Mouse (Mus musculus) midbrain, embryonic 11.5 days (tissue): ENCODE measurements around the gene Cdca3. TPM values are rescaled to one million over a fixed set of nuclear protein-coding genes. Genes with fewer than 3 reads are reported as not detected.
"Not testable (repeated sequence)": the region's sequence is repeated elsewhere in the genome, so short reads cannot be mapped to it uniquely, and the experiment has no call there.

Source experiments
- ATAC-seq: fragments of 200-750 bp; cut with Nextera tagmentation; 2 replicates; pipeline ENCODE4 v1.8.0; 2017; ENCODE audit warnings: moderate TSS enrichment, moderate library complexity; ENCODE audit not compliant: low FRiP score
- DNase-seq: peaks from one replicate; pipeline ENCODE4 v3.0.0; 2015; ENCODE audit warnings: low spot score; ENCODE audit errors: missing footprints
- H3K27ac ChIP-seq: fragments of 300-500 bp; sonication (generic); 2 replicates; pipeline ENCODE4 v1.5.1; 2014; ENCODE audit warnings: low read depth, low read length
- H3K27me3 ChIP-seq: fragments of 300-500 bp; sonication (generic); 2 replicates; pipeline ENCODE4 v1.6.1; 2014; ENCODE audit warnings: mild to moderate bottlenecking, low read length, moderate library complexity, mixed read lengths; ENCODE audit not compliant: control insufficient read depth, insufficient read depth
- H3K36me3 ChIP-seq: fragments of 300-500 bp; sonication (generic); 2 replicates; pipeline ENCODE4 v1.6.1; 2014; ENCODE audit warnings: mild to moderate bottlenecking, low read length, moderate library complexity, mixed read lengths; ENCODE audit not compliant: control insufficient read depth, insufficient read depth
- H3K4me1 ChIP-seq: fragments of 300-500 bp; sonication (generic); 2 replicates; pipeline ENCODE4 v1.6.1; 2014; ENCODE audit warnings: low read length; ENCODE audit not compliant: control insufficient read depth, insufficient read depth
- H3K4me2 ChIP-seq: fragments of 300-500 bp; sonication (generic); 2 replicates; pipeline ENCODE4 v1.6.1; 2014; ENCODE audit warnings: mild to moderate bottlenecking, moderate library complexity
- H3K4me3 ChIP-seq: fragments of 300-500 bp; sonication (generic); 2 replicates; pipeline ENCODE4 v1.5.1; 2014; ENCODE audit warnings: low read depth, low read length
- H3K9ac ChIP-seq: fragments of 300-500 bp; sonication (generic); 2 replicates; pipeline ENCODE4 v1.6.1; 2014; ENCODE audit warnings: low read length
- H3K9me3 ChIP-seq: fragments of 300-500 bp; sonication (generic); 2 replicates; pipeline ENCODE4 v1.6.1; 2016; ENCODE audit warnings: low read length; ENCODE audit not compliant: control insufficient read depth
- WGBS: fragments of 180-500 bp; shearing (Covaris S2); extraction: QIAGEN DNeasy Blood & Tissue Kit; methylation state at CpG from one replicate; pipeline ENCODE4 v1.1.7; 2014; 5-methylcytosine and 5-hydroxymethylcytosine counted together
- polyA plus RNA-seq: library from polyadenylated mRNA; unstranded; fragments of >200 nt; fragmentation: Nextera tagmentation; extraction: Ambion mirVana; gene quantifications from 2 replicates; pipeline ENCODE4 v1.2.1, GENCODE M21; 2014

The Cdca3 gene
- polyA plus RNA-seq, 1 experiment from 2014 or later, result 244 TPM

- ATAC-seq (no peak), DNase-seq (no peak)
- Histone ChIP-seq H3K4me2 (peak overlapping the region; percentile 95), H3K4me3 (peak overlapping the region; percentile 54; the same call in 1 of the 2 replicates), H3K36me3 (peaks cover 9% of the 10 kb centered on the region), H3K4me1 (peaks cover 29% of the 10 kb centered on the region), H3K27me3 (no peaks in the 10 kb centered on the region), H3K9me3 (no peaks in the 10 kb centered on the region), H3K9ac (no peak overlapping the region), H3K27ac (no peak overlapping the region)
- 90% methylated on average over 6 of the region's 6 CpGs for WGBS
Observed at GRCm38 (mm10) chr6:124807986-124808357, 21.4 kb upstream of the Cdca3 start.

GRCm38 (mm10) chr6:124808358-124809012, 20.9 kb upstream of the Cdca3 start, which contains the start of gene Spsb2:
Gene Spsb2, plus strand, starts transcription at chr6:124808661.
- Histone ChIP-seq H3K4me1 (peaks cover 30% of the 10 kb centered on the region), H3K4me3 (peak within 1 kb of the TSS; percentile 54), H3K27ac (peak within 1 kb of the TSS; percentile 73), H3K4me2 (peak within 1 kb of the TSS; percentile 95), H3K9ac (peak within 1 kb of the TSS; percentile 69), H3K36me3 (peaks cover 9% of the 10 kb centered on the region), H3K9me3 (no peaks in the 10 kb centered on the region), H3K27me3 (no peaks in the 10 kb centered on the region)
- ATAC-seq (peak; percentile 61), DNase-seq (peak; percentile 96)
- 3% methylated on average over 29 of the region's 29 CpGs for WGBS

GRCm38 (mm10) chr6:124809052-124809774, 20.1 kb upstream of the Cdca3 start:
- Histone ChIP-seq H3K4me3 (peak overlapping the region; percentile 54), H3K4me2 (peak overlapping the region; percentile 95), H3K36me3 (peaks cover 9% of the 10 kb centered on the region), H3K27ac (peak overlapping the region; percentile 73), H3K27me3 (no peaks in the 10 kb centered on the region), H3K4me1 (peaks cover 30% of the 10 kb centered on the region), H3K9me3 (no peaks in the 10 kb centered on the region), H3K9ac (peak overlapping the region; percentile 69)
- WGBS, result 0% methylated on average over 35 of the region's 35 CpGs
- ATAC-seq (peak; percentile 33), DNase-seq (peak; percentile 99)

GRCm38 (mm10) chr6:124809775-124810538, 19.4 kb upstream of the Cdca3 start:
- Histone ChIP-seq H3K9me3 (no peaks in the 10 kb centered on the region), H3K27ac (no peak overlapping the region), H3K9ac (peak overlapping the region; percentile 69), H3K27me3 (no peaks in the 10 kb centered on the region), H3K4me1 (peaks cover 33% of the 10 kb centered on the region), H3K4me3 (peak overlapping the region; percentile 54), H3K36me3 (peaks cover 9% of the 10 kb centered on the region), H3K4me2 (peak overlapping the region; percentile 95)
- 51% methylated on average over 14 of the region's 14 CpGs for WGBS
- no peak; the same call in 1 of the 2 replicates for ATAC-seq
- DNase-seq, result no peak

GRCm38 (mm10) chr6:124810566-124811402, 18.6 kb upstream of the Cdca3 start:
- ATAC-seq, H3K4me2 ChIP-seq, H3K27me3 ChIP-seq, H3K4me3 ChIP-seq, H3K9ac ChIP-seq, H3K27ac ChIP-seq, H3K9me3 ChIP-seq: not testable (repeated sequence)
- DNase-seq, result peak; percentile 81
- peaks cover 11% of the 10 kb centered on the region for H3K36me3 ChIP-seq
- 83% methylated on average over 9 of the region's 11 CpGs for WGBS
- H3K4me1 ChIP-seq, result peaks cover 30% of the 10 kb centered on the region

GRCm38 (mm10) chr6:124811403-124811665, 18.0 kb upstream of the Cdca3 start:
- Histone ChIP-seq H3K4me3 (no peak overlapping the region), H3K27ac (no peak overlapping the region), H3K27me3 (no peaks in the 10 kb centered on the region), H3K36me3 (peaks cover 11% of the 10 kb centered on the region), H3K4me1 (peaks cover 30% of the 10 kb centered on the region), H3K9ac (no peak overlapping the region), H3K4me2 (no peak overlapping the region), H3K9me3 (no peaks in the 10 kb centered on the region)
- ATAC-seq (no peak), DNase-seq (peak; percentile 80)
- 87% methylated on average over 4 of the region's 4 CpGs for WGBS

GRCm38 (mm10) chr6:124811701-124812560, 17.4 kb upstream of the Cdca3 start:
- Histone ChIP-seq H3K36me3 (peaks cover 16% of the 10 kb centered on the region), H3K27me3 (no peaks in the 10 kb centered on the region), H3K4me1 (peaks cover 30% of the 10 kb centered on the region), H3K9ac (peak overlapping the region; percentile 84), H3K4me2 (peak overlapping the region; percentile 84), H3K27ac (no peak overlapping the region), H3K9me3 (no peaks in the 10 kb centered on the region), H3K4me3 (peak overlapping the region; percentile 76)
- ATAC-seq (no peak), DNase-seq (peak; percentile 75)
- WGBS, result 85% methylated on average over 24 of the region's 24 CpGs

GRCm38 (mm10) chr6:124812848-124813247, 16.5 kb upstream of the Cdca3 start:
- peak overlapping the region; percentile 84 for H3K9ac ChIP-seq
- WGBS, result 22% methylated on average over 9 of the region's 9 CpGs
- no peaks in the 10 kb centered on the region for H3K27me3 ChIP-seq
- ATAC-seq (no peak), DNase-seq (peak; percentile 86)
- peak overlapping the region; percentile 1 for H3K27ac ChIP-seq
- H3K4me3 ChIP-seq, result peak overlapping the region; percentile 76
- no peaks in the 10 kb centered on the region for H3K9me3 ChIP-seq
- H3K4me2 ChIP-seq, result peak overlapping the region; percentile 84
- H3K4me1 ChIP-seq, result peaks cover 30% of the 10 kb centered on the region
- peaks cover 23% of the 10 kb centered on the region for H3K36me3 ChIP-seq
